Mouse (Mus musculus): ENCODE results near the gene Olfr738. TPM values are rescaled to one million over a fixed set of nuclear protein-coding genes. Genes with fewer than 3 reads are reported as not detected.

Gene Olfr738
- not detected in 2 replicates for polyA plus RNA-seq (2016; fragmentation: Nextera tagmentation; extraction: Ambion mirVana)

DNA sequence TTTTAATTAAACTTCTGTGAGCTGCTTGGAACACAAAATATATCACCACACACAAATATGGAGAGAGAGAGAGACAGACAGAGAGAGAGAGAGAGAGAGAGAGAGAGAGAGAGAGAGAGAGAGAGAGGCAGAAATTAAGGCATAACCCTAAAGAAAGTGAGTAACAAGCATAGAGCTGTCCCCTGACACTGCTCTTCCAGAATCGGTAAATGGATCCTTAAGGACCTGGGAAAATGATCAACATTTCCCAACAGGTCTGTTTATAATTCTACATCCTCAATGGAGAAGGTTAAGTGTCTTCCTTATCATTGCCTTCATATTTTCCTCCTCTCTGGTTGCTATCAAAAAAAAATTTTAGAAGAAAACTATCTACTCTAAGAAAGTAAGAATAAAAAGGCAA, at the start of gene Olfr738:
Gene Olfr738, plus strand, starts transcription at position 301 of the 400 bp plus-strand sequence.
- Histone ChIP-seq H3K4me3 (replicated peaks) (no peak within 1 kb of the TSS), H3K27me3 (no peaks in the 10 kb centered on the region), H3K9ac (no peak within 1 kb of the TSS), H3K27ac (no peak within 1 kb of the TSS), H3K9me3 (no peaks in the 10 kb centered on the region), H3K4me2 (no peak within 1 kb of the TSS), H3K36me3 (replicated peaks) (no peaks in the 10 kb centered on the region), H3K4me1 (no peaks in the 10 kb centered on the region)
- no peak for ATAC-seq (ENCODE audit: low FRiP score)
- WGBS = 86% methylated on average over 1 of the region's 1 CpGs

DNA sequence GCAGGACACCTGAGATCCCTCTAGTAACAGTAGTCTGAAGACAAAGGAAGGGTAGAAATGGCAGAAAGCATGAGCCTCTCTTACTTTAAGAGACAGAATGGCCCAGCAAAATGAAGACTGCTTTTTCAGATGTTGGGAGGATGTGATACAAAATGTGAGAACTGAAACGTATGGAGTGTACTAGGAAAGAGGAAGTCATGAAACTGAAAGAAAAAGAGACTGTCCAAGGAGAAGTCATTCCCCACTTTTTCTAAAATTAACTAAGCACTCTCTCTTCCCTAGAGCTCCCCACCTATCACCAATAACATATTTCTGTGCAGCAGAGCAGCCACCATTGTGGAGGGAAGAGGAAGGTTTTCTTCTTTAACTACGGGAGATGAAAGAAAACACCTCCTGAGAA, 49.8 kb upstream of the Olfr738 start, which contains the start of gene Tlr11:
Gene Tlr11, plus strand, starts transcription at position 322 of the 400 bp plus-strand sequence.
- Histone ChIP-seq H3K36me3 (replicated peaks) (no peaks in the 10 kb centered on the region), H3K27ac (no peak within 1 kb of the TSS), H3K4me3 (replicated peaks) (no peak within 1 kb of the TSS), H3K4me1 (no peaks in the 10 kb centered on the region), H3K4me2 (no peak within 1 kb of the TSS), H3K9me3 (no peaks in the 10 kb centered on the region), H3K9ac (no peak within 1 kb of the TSS), H3K27me3 (no peaks in the 10 kb centered on the region)
- ATAC-seq (ENCODE audit: low FRiP score) = no peak
- 89% methylated on average over 2 of the region's 2 CpGs for WGBS

DNA sequence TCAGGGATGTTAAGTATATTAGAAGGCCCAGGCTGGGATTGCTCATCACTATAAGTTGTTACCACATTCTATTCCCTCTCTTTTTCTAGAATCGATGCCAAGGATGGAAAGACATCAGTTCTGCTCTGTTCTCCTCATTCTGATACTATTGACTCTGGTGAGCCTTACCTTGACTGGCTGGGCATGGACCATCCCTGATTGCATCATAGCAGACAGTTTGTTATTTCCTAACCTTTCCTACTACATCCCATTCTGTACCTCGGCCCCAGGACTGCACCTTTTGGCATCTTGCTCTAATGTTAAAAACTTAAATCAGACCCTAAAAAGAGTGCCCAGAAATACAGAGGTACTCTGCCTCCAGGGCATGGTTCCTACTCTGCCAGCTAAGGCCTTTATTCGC, 46.9 kb upstream of the Olfr738 start:
- Histone ChIP-seq H3K27me3 (no peaks in the 10 kb centered on the region), H3K4me2 (no peak overlapping the region), H3K4me1 (no peaks in the 10 kb centered on the region), H3K27ac (no peak overlapping the region), H3K36me3 (replicated peaks) (no peaks in the 10 kb centered on the region), H3K4me3 (replicated peaks) (no peak overlapping the region), H3K9me3 (no peaks in the 10 kb centered on the region), H3K9ac (no peak overlapping the region)
- ATAC-seq (ENCODE audit: low FRiP score) = no peak
- WGBS = 92% methylated on average over 3 of the region's 3 CpGs

DNA sequence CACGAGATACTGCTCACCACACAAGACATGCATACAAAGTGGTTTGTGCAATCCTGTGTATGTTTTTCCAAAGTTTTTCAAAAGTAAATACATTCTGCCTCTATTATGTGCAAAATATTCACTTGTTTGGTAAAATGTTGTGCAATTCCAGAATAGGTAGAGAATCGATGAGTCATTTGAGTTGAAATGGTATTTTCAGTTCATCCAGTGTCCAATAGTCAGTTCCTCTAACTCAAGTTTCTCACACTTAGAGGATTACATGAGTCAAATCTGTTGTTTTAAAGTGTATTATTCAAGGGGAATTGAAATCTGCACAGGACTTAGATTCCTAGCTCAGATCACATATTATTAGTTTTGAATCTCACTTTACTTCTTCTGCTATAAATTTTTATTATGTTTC, 43.8 kb upstream of the Olfr738 start:
- H3K27ac ChIP-seq = no peak overlapping the region
- H3K4me2 ChIP-seq = no peak overlapping the region
- no peak overlapping the region for H3K4me3 ChIP-seq (replicated peaks)
- H3K36me3 ChIP-seq (replicated peaks) = no peaks in the 10 kb centered on the region
- no peaks in the 10 kb centered on the region for H3K27me3 ChIP-seq
- no peak overlapping the region for H3K9ac ChIP-seq
- H3K9me3 ChIP-seq = no peaks in the 10 kb centered on the region
- H3K4me1 ChIP-seq = no peaks in the 10 kb centered on the region
- 90% methylated on average over 2 of the region's 2 CpGs for WGBS
- no peak for ATAC-seq (ENCODE audit: low FRiP score)

DNA sequence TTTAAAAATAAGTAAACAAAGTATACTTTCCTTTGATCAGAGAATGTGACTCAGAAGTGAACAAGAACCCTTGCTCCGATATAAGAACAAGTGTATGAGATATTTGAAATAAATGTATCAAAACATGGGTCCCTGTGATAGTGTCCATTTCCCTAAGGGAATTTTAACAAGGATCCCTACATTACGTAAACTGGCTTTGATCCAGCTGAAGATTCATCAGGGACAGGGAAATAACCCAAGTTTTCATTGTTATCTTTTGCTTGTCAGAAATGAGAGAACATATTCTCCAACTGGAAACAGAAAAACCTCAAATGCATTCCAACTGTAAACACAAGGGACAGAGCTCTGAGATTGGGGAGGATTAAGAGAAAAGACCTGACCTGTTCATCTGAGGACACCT, 26.5 kb upstream of the Olfr738 start, which contains the start of gene Olfr736:
Gene Olfr736, plus strand, starts transcription at position 301 of the 400 bp plus-strand sequence.
- no peak for ATAC-seq (ENCODE audit: low FRiP score)
- 89% methylated on average over 2 of the region's 2 CpGs for WGBS
- H3K4me3 ChIP-seq (replicated peaks) = no peak within 1 kb of the TSS
- H3K36me3 ChIP-seq (replicated peaks) = no peaks in the 10 kb centered on the region
- H3K9ac ChIP-seq = no peak within 1 kb of the TSS
- H3K27ac ChIP-seq = no peak within 1 kb of the TSS
- H3K27me3 ChIP-seq = no peaks in the 10 kb centered on the region
- no peak within 1 kb of the TSS for H3K4me2 ChIP-seq
- 0 out of 2 replicates have a peak, but pooled peaks cover 3% of the 10 kb centered on the region for H3K9me3 ChIP-seq
- no peaks in the 10 kb centered on the region; the same call in 1 of the 2 replicates for H3K4me1 ChIP-seq

DNA sequence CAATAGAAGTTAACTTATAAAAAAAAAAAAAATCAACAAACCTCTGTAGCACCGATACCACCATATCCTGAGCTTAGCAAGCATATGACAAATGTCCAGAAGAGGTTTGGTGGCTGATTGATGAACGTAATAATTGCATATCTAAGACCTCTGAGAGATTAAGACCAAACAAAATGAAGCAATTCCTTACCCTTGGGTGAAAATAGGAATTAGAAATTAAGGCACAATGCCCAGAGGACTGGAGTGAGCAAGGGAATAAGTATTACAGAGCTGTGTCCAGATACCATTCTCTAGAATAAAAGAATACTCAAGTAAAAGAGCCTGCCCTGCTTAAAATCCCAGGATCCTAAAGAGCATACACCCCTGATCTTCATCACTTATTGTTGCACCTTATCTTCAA, 11.0 kb downstream of the Olfr738 start, which contains the start of gene Olfr739:
Gene Olfr739, plus strand, starts transcription at position 301 of the 400 bp plus-strand sequence.
- no peak within 1 kb of the TSS for H3K27ac ChIP-seq
- ATAC-seq (ENCODE audit: low FRiP score) = no peak
- no peak within 1 kb of the TSS for H3K9ac ChIP-seq
- H3K9me3 ChIP-seq = no peaks in the 10 kb centered on the region
- no peak within 1 kb of the TSS for H3K4me3 ChIP-seq (replicated peaks)
- H3K36me3 ChIP-seq (replicated peaks) = no peaks in the 10 kb centered on the region
- no peaks in the 10 kb centered on the region for H3K4me1 ChIP-seq
- 73% methylated on average over 2 of the region's 2 CpGs for WGBS
- no peak within 1 kb of the TSS for H3K4me2 ChIP-seq
- H3K27me3 ChIP-seq = no peaks in the 10 kb centered on the region

DNA sequence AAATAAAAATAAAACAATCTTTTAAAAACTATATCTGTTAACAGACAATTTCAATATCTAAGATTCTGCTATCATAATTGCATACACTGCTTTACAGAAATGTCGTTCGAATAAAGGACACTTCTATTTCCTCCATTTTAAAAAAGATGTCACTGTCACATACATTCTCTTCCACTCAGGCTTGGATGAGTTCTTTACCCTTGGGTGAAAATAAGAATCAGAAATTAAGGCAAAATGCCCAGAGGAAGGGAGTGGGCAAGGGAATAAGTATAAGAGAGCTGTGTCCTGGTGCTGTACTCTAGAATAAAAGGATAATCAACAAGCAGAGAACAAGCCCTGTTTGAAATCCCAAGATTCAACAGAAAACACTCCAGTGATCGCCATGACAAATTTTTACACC, 37.9 kb downstream of the Olfr738 start, which contains the start of gene Olfr740:
Gene Olfr740, plus strand, starts transcription at position 301 of the 400 bp plus-strand sequence.
- ATAC-seq (ENCODE audit: low FRiP score) = no peak
- Histone ChIP-seq H3K36me3 (replicated peaks) (no peaks in the 10 kb centered on the region), H3K27ac (no peak within 1 kb of the TSS), H3K4me2 (no peak within 1 kb of the TSS), H3K9me3 (no peaks in the 10 kb centered on the region), H3K27me3 (no peaks in the 10 kb centered on the region), H3K4me3 (replicated peaks) (no peak within 1 kb of the TSS), H3K4me1 (no peaks in the 10 kb centered on the region), H3K9ac (no peak within 1 kb of the TSS)
- WGBS = 81% methylated on average over 3 of the region's 3 CpGs

Other genes starting within 250 kb of the Olfr738 start
- gene Olfr730, start 219.4 kb upstream of the Olfr738 start, polyA plus RNA-seq (2016; fragmentation: Nextera tagmentation; extraction: Ambion mirVana) = not detected in 2 replicates
- not detected in 2 replicates for gene Olfr731, start 165.7 kb upstream of the Olfr738 start, polyA plus RNA-seq (2016; fragmentation: Nextera tagmentation; extraction: Ambion mirVana)
- not detected in 2 replicates for gene Olfr732, start 123.4 kb upstream of the Olfr738 start, polyA plus RNA-seq (2016; fragmentation: Nextera tagmentation; extraction: Ambion mirVana)
- gene Olfr733, start 106.0 kb upstream of the Olfr738 start, polyA plus RNA-seq (2016; fragmentation: Nextera tagmentation; extraction: Ambion mirVana) = not detected in 2 replicates
- not detected in 2 replicates for gene Olfr734, start 80.8 kb upstream of the Olfr738 start, polyA plus RNA-seq (2016; fragmentation: Nextera tagmentation; extraction: Ambion mirVana)
- gene Olfr735, start 58.7 kb upstream of the Olfr738 start, polyA plus RNA-seq (2016; fragmentation: Nextera tagmentation; extraction: Ambion mirVana) = not detected in 2 replicates
- gene Tlr11, start 49.7 kb upstream of the Olfr738 start, polyA plus RNA-seq (2016; fragmentation: Nextera tagmentation; extraction: Ambion mirVana) = not detected in 2 replicates
- gene Olfr736, start 26.4 kb upstream of the Olfr738 start, polyA plus RNA-seq (2016; fragmentation: Nextera tagmentation; extraction: Ambion mirVana) = not detected in 2 replicates
- not detected in 2 replicates for gene Olfr739, start 11.1 kb downstream of the Olfr738 start, polyA plus RNA-seq (2016; fragmentation: Nextera tagmentation; extraction: Ambion mirVana)
- gene Olfr740, start 38.0 kb downstream of the Olfr738 start, polyA plus RNA-seq (2016; fragmentation: Nextera tagmentation; extraction: Ambion mirVana) = not detected in 2 replicates
- gene Olfr741, start 65.2 kb downstream of the Olfr738 start, polyA plus RNA-seq (2016; fragmentation: Nextera tagmentation; extraction: Ambion mirVana) = not detected in 2 replicates
- gene Olfr742, start 96.0 kb downstream of the Olfr738 start, polyA plus RNA-seq (2016; fragmentation: Nextera tagmentation; extraction: Ambion mirVana) = not detected in 2 replicates
- not detected in 2 replicates for gene Olfr743, start 114.3 kb downstream of the Olfr738 start, polyA plus RNA-seq (2016; fragmentation: Nextera tagmentation; extraction: Ambion mirVana)
- gene Olfr744, start 207.3 kb downstream of the Olfr738 start, polyA plus RNA-seq (2016; fragmentation: Nextera tagmentation; extraction: Ambion mirVana) = not detected in 2 replicates
- gene Olfr745, start 231.8 kb downstream of the Olfr738 start, polyA plus RNA-seq (2016; fragmentation: Nextera tagmentation; extraction: Ambion mirVana) = 0.14 TPM in 1 of 2 replicates, not detected in the other
- gene Olfr746, start 239.5 kb downstream of the Olfr738 start, polyA plus RNA-seq (2016; fragmentation: Nextera tagmentation; extraction: Ambion mirVana) = not detected in 2 replicates